Mouse (Mus musculus) lung, postnatal 0 days (tissue): ENCODE data around the gene Syp. TPM values are rescaled to one million over a fixed set of nuclear protein-coding genes. Genes with fewer than 3 reads are reported as not detected.

Experiments used
- ATAC-seq: fragments of 200-750 bp; cut with Nextera tagmentation; 2 replicates; pipeline ENCODE4 v1.8.0; 2017; ENCODE audit warnings: moderate library complexity
- DNase-seq: peaks from one replicate; pipeline ENCODE4 v3.0.0-alpha.2; 2016; ENCODE audit warnings: low spot score
- H3K27ac ChIP-seq: fragments of 300-500 bp; sonication (generic); 2 replicates; pipeline ENCODE4 v1.5.1; 2014; ENCODE audit warnings: antibody characterized with exemption, mild to moderate bottlenecking, low read length, mixed read lengths
- H3K27me3 ChIP-seq: fragments of 300-500 bp; sonication (generic); replicated peaks from 2 replicates; pipeline ENCODE4 v1.6.1; 2014; ENCODE audit warnings: low read length, mixed read lengths; ENCODE audit not compliant: insufficient read depth
- H3K36me3 ChIP-seq: fragments of 300-500 bp; sonication (generic); 2 replicates; pipeline ENCODE4 v1.6.1; 2014; ENCODE audit warnings: low read length, mixed read lengths; ENCODE audit not compliant: insufficient read depth
- H3K4me1 ChIP-seq: fragments of 300-500 bp; sonication (generic); 2 replicates; pipeline ENCODE4 v1.6.1; 2014; ENCODE audit warnings: antibody characterized with exemption, low read depth, low read length, mixed read lengths; ENCODE audit not compliant: insufficient read depth
- H3K4me2 ChIP-seq: fragments of 300-500 bp; sonication (generic); replicated peaks from 2 replicates; pipeline ENCODE4 v1.6.1; 2014; ENCODE audit warnings: low read depth, mild to moderate bottlenecking, low read length, moderate library complexity, mixed read lengths
- H3K4me3 ChIP-seq: fragments of 300-500 bp; sonication (generic); 2 replicates; pipeline ENCODE4 v1.5.1; 2014; ENCODE audit warnings: low read depth, low read length
- H3K9ac ChIP-seq: fragments of 300-500 bp; sonication (generic); replicated peaks from 2 replicates; pipeline ENCODE4 v1.6.1; 2014; ENCODE audit warnings: low read depth, mild to moderate bottlenecking
- H3K9me3 ChIP-seq: fragments of 300-500 bp; sonication (generic); 2 replicates; pipeline ENCODE4 v1.6.1; 2016; ENCODE audit warnings: low read length, mixed read lengths
- CTCF ChIP-seq: IDR thresholded peaks from 2 replicates; pipeline ENCODE4 v1.5.1; 2016; ENCODE audit warnings: antibody characterized with exemption, mild to moderate bottlenecking
- EP300 ChIP-seq: IDR thresholded peaks from 2 replicates; pipeline ENCODE4 v1.6.1; 2016; ENCODE audit warnings: antibody characterized with exemption, mild to moderate bottlenecking, control low read depth
- WGBS: fragments of 180-500 bp; shearing (Covaris S2); extraction: QIAGEN DNeasy Blood & Tissue Kit; methylation state at CpG from one replicate; pipeline ENCODE4 v1.1.7; 2014; 5-methylcytosine and 5-hydroxymethylcytosine counted together
- polyA plus RNA-seq: library from polyadenylated mRNA; unstranded; fragments of >200 nt; fragmentation: Nextera tagmentation; extraction: Ambion mirVana; gene quantifications from 2 replicates; pipeline ENCODE4 v1.2.1, GENCODE M21; 2015

Gene Syp
- polyA plus RNA-seq, 1 experiment from 2014 or later, result 1.5 TPM

GRCm38 (mm10) chrX:7680057-7680412, 41.8 kb downstream of the Syp start:
- TF ChIP-seq CTCF (no peak), EP300 (no peak)
- H3K4me3 ChIP-seq, result no peak overlapping the region; the same call in 1 of the 2 replicates
- no peaks in the 10 kb centered on the region for H3K36me3 ChIP-seq
- no peak overlapping the region for H3K9ac ChIP-seq
- no peaks in the 10 kb centered on the region for H3K27me3 ChIP-seq
- peak overlapping the region; percentile 52 for H3K4me2 ChIP-seq
- H3K27ac ChIP-seq, result no peak overlapping the region
- DNase-seq (no peak), ATAC-seq (no peak)
- no peaks in the 10 kb centered on the region for H3K4me1 ChIP-seq
- WGBS, result 27% methylated on average over 10 of the region's 12 CpGs
- H3K9me3 ChIP-seq, result no peaks in the 10 kb centered on the region

GRCm38 (mm10) chrX:7680864-7681263, 42.6 kb downstream of the Syp start, which contains the start of gene Magix:
Gene Magix (minus strand): TSS chrX:7681251.
- 61% methylated on average over 13 of the region's 14 CpGs for WGBS
- ATAC-seq (no peak), DNase-seq (no peak)
- no peak within 1 kb of the TSS for H3K9ac ChIP-seq
- peak within 1 kb of the TSS; percentile 52 for H3K4me2 ChIP-seq
- peak within 1 kb of the TSS; percentile 32; the same call in 1 of the 2 replicates for H3K27ac ChIP-seq
- no peaks in the 10 kb centered on the region for H3K36me3 ChIP-seq
- TF ChIP-seq EP300 (no peak), CTCF (no peak)
- H3K4me3 ChIP-seq, result no peak within 1 kb of the TSS; the same call in 1 of the 2 replicates
- H3K9me3 ChIP-seq, result no peaks in the 10 kb centered on the region
- H3K4me1 ChIP-seq, result no peaks in the 10 kb centered on the region
- H3K27me3 ChIP-seq, result no peaks in the 10 kb centered on the region

GRCm38 (mm10) chrX:7688321-7688720, 50.0 kb downstream of the Syp start:
- Histone ChIP-seq H3K4me3 (no peak overlapping the region), H3K9me3 (no peaks in the 10 kb centered on the region), H3K27ac (no peak overlapping the region), H3K9ac (no peak overlapping the region), H3K27me3 (no peaks in the 10 kb centered on the region), H3K36me3 (no peaks in the 10 kb centered on the region), H3K4me1 (no peaks in the 10 kb centered on the region), H3K4me2 (no peak overlapping the region)
- ATAC-seq (no peak), DNase-seq (no peak)
- 100% methylated on average over 2 of the region's 2 CpGs for WGBS
- TF ChIP-seq CTCF (no peak), EP300 (no peak)

GRCm38 (mm10) chrX:7690486-7690885, 52.2 kb downstream of the Syp start:
- 50% methylated on average over 3 of the region's 3 CpGs for WGBS
- Histone ChIP-seq H3K9me3 (no peaks in the 10 kb centered on the region), H3K9ac (no peak overlapping the region), H3K36me3 (no peaks in the 10 kb centered on the region), H3K4me1 (no peaks in the 10 kb centered on the region), H3K4me3 (no peak overlapping the region), H3K4me2 (no peak overlapping the region), H3K27me3 (no peaks in the 10 kb centered on the region), H3K27ac (no peak overlapping the region)
- TF ChIP-seq EP300 (no peak), CTCF (no peak)
- peak; percentile 89 for ATAC-seq
- DNase-seq, result peak; percentile 67

- DNase-seq, result peak; percentile 42
- H3K27ac ChIP-seq, result no peak overlapping the region
- H3K4me1 ChIP-seq, result no peaks in the 10 kb centered on the region
- no peaks in the 10 kb centered on the region for H3K27me3 ChIP-seq
- no peak overlapping the region for H3K9ac ChIP-seq
- no peaks in the 10 kb centered on the region for H3K36me3 ChIP-seq
- TF ChIP-seq EP300 (no peak), CTCF (peak; percentile 67)
- no peaks in the 10 kb centered on the region for H3K9me3 ChIP-seq
- ATAC-seq, result no peak
- 27% methylated on average over 4 of the region's 4 CpGs for WGBS
- H3K4me3 ChIP-seq, result no peak overlapping the region
- H3K4me2 ChIP-seq, result no peak overlapping the region
These were observed 54.6 kb downstream of the Syp start for GRCm38 (mm10) chrX:7692862-7693261.

- Histone ChIP-seq H3K27ac (no peak overlapping the region), H3K4me3 (0 out of 2 replicates have a peak overlapping the region, but pooled peaks have one; percentile 54), H3K4me1 (no peaks in the 10 kb centered on the region), H3K9me3 (no peaks in the 10 kb centered on the region), H3K27me3 (no peaks in the 10 kb centered on the region), H3K36me3 (no peaks in the 10 kb centered on the region), H3K9ac (no peak overlapping the region), H3K4me2 (0 out of 2 replicates have a peak overlapping the region, but pooled peaks have one; percentile 27)
- WGBS, result 32% methylated on average over 6 of the region's 6 CpGs
- no peak for DNase-seq
- peak; percentile 11; the same call in 1 of the 2 replicates for ATAC-seq
- no peak for TF ChIP-seq EP300
- no peak for TF ChIP-seq CTCF
These were observed 58.2 kb downstream of the Syp start for GRCm38 (mm10) chrX:7696520-7696919.

GRCm38 (mm10) chrX:7696954-7697381, 58.7 kb downstream of the Syp start, which contains the start of gene Gpkow:
Gene Gpkow (plus strand): TSS chrX:7697131.
- ATAC-seq (peak; percentile 98), DNase-seq (peak; percentile 96)
- TF ChIP-seq EP300 (no peak), CTCF (no peak)
- Histone ChIP-seq H3K36me3 (no peaks in the 10 kb centered on the region), H3K9ac (peak within 1 kb of the TSS; percentile 39; the same call in 1 of the 2 replicates), H3K4me1 (no peaks in the 10 kb centered on the region), H3K27me3 (no peaks in the 10 kb centered on the region), H3K4me3 (peak within 1 kb of the TSS; percentile 54), H3K27ac (peak within 1 kb of the TSS; percentile 54; the same call in 1 of the 2 replicates), H3K9me3 (no peaks in the 10 kb centered on the region), H3K4me2 (peak within 1 kb of the TSS; percentile 50)
- 9% methylated on average over 31 of the region's 33 CpGs for WGBS

Other genes with a start within 250 kb of the Syp start
- 0.20 TPM in 1 of 2 replicates, not detected in the other for gene Foxp3, start 64.8 kb upstream of the Syp start, polyA plus RNA-seq
- gene Ppp1r3f, start 64.2 kb upstream of the Syp start, polyA plus RNA-seq, result 0.91 and 1.2 TPM in 2 replicates
- 18.2 and 18.8 TPM in 2 replicates for gene Ccdc22, start 33.0 kb upstream of the Syp start, polyA plus RNA-seq
- gene Cacna1f, start 31.4 kb upstream of the Syp start, polyA plus RNA-seq, result 0.04 and 0.12 TPM in 2 replicates
- 6.5 and 6.9 TPM in 2 replicates for gene Prickle3, start 18.8 kb downstream of the Syp start, polyA plus RNA-seq
- 238 and 242 TPM in 2 replicates for gene Plp2, start 32.9 kb downstream of the Syp start, polyA plus RNA-seq
- 3.5 and 3.7 TPM in 2 replicates for gene Magix, start 42.8 kb downstream of the Syp start, polyA plus RNA-seq
- 25.9 and 26.1 TPM in 2 replicates for gene Gpkow, start 58.7 kb downstream of the Syp start, polyA plus RNA-seq
- gene Wdr45, start 75.9 kb downstream of the Syp start, polyA plus RNA-seq, result 202 and 222 TPM in 2 replicates
- gene Gm45208, start 83.8 kb downstream of the Syp start, polyA plus RNA-seq, result 0.64 and 2.7 TPM in 2 replicates
- gene Praf2, start 90.0 kb downstream of the Syp start, polyA plus RNA-seq, result 18.3 and 18.8 TPM in 2 replicates
- 26.4 and 28.2 TPM in 2 replicates for gene Ccdc120, start 112.4 kb downstream of the Syp start, polyA plus RNA-seq
- gene Tfe3, start 124.1 kb downstream of the Syp start, polyA plus RNA-seq, result 22.0 and 27.6 TPM in 2 replicates
- 22.1 and 25.6 TPM in 2 replicates for gene Gripap1, start 151.3 kb downstream of the Syp start, polyA plus RNA-seq
- gene Kcnd1, start 183.8 kb downstream of the Syp start, polyA plus RNA-seq, result 0.30 and 0.41 TPM in 2 replicates
- 29.0 and 30.3 TPM in 2 replicates for gene Otud5, start 202.9 kb downstream of the Syp start, polyA plus RNA-seq
- 5.5 and 7.0 TPM in 2 replicates for gene Pim2, start 239.8 kb downstream of the Syp start, polyA plus RNA-seq
- 30.0 and 32.2 TPM in 2 replicates for gene Slc35a2, start 245.6 kb downstream of the Syp start, polyA plus RNA-seq